Mouse (Mus musculus) ES-Bruce4 (cell line): ENCODE results near the gene Ganab. TPM values are rescaled to one million over a fixed set of nuclear protein-coding genes. Genes with fewer than 3 reads are reported as not detected.

Experiments
- H3K27ac ChIP-seq: 2 replicates; pipeline ENCODE4 v1.5.1; 2012; ENCODE audit warnings: low read length, inconsistent platforms; ENCODE audit not compliant: insufficient read depth
- H3K27me3 ChIP-seq: 2 replicates; pipeline ENCODE4 v1.6.1; 2012; ENCODE audit warnings: mild to moderate bottlenecking, low read length, inconsistent platforms; ENCODE audit not compliant: control insufficient read depth, poor library complexity, insufficient read depth, severe bottlenecking
- H3K36me3 ChIP-seq: 2 replicates; pipeline ENCODE4 v1.6.1; 2012; ENCODE audit warnings: inconsistent platforms, mild to moderate bottlenecking, low read length, moderate library complexity; ENCODE audit not compliant: control insufficient read depth, poor library complexity, insufficient read depth, severe bottlenecking
- H3K4me1 ChIP-seq: one replicate; pipeline ENCODE4 v1.8.1; 2011; ENCODE audit warnings: low read length; ENCODE audit not compliant: control insufficient read depth, insufficient read depth
- H3K4me3 ChIP-seq: 2 replicates; pipeline ENCODE4 v1.5.1; 2011; ENCODE audit warnings: low read depth, mild to moderate bottlenecking, low read length
- H3K9ac ChIP-seq: 2 replicates; pipeline ENCODE4 v1.6.1; 2012; ENCODE audit warnings: low read depth, mild to moderate bottlenecking, inconsistent platforms; ENCODE audit not compliant: poor library complexity, severe bottlenecking
- H3K9me3 ChIP-seq: replicated peaks from 2 replicates; pipeline ENCODE4 v1.6.1; 2012; ENCODE audit warnings: mild to moderate bottlenecking, low read length, inconsistent platforms; ENCODE audit not compliant: control insufficient read depth, poor library complexity, insufficient read depth, severe bottlenecking
- CTCF ChIP-seq: IDR thresholded peaks from one replicate; pipeline ENCODE4 v1.8.1; 2011; ENCODE audit warnings: low read depth, low read length
- EP300 ChIP-seq: IDR thresholded peaks from 2 replicates; pipeline ENCODE4 v1.6.1; 2011; ENCODE audit warnings: low read depth, low read length; ENCODE audit not compliant: insufficient read depth
- POLR2A ChIP-seq: IDR thresholded peaks from one replicate; pipeline ENCODE4 v1.8.1; 2011; ENCODE audit warnings: low read length; ENCODE audit not compliant: insufficient read depth
- polyA plus RNA-seq: library from polyadenylated mRNA; stranded (reverse); fragments of >200 nt; gene quantifications from 2 replicates; pipeline ENCODE4 v1.2.4, GENCODE M21; 2011; ENCODE audit warnings: low read depth; ENCODE audit not compliant: missing spikeins, insufficient read depth, insufficient read length

The Ganab gene
- polyA plus RNA-seq, 1 experiment = 184 TPM

DNA sequence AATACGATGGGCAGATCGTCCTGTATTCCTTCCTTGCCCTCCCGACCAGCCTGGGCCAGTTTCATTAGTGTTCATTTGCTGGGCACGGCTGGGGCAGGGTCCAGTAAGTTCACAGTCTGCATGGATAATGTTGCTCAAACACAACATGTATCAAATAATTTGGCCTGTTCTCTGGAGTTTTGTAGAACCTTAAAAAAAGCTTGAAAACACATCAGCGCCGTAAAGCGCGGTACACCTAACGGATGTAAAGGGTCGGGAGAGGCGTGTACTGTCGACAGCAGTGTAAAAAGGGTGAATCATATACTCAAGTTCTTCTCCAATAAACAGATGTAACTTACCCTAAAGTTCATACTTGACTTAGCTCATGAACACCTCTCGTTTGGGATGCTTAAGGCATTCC, 705 bp downstream of the Ganab start:
- TF ChIP-seq CTCF (no peak), POLR2A (no peak), EP300 (no peak)
- Histone ChIP-seq H3K4me1 (no peaks in the 10 kb centered on the region), H3K36me3 (peaks cover 32% of the 10 kb centered on the region), H3K9me3 (no peaks in the 10 kb centered on the region), H3K9ac (peak overlapping the region; percentile 94), H3K27ac (peak overlapping the region; percentile 54), H3K27me3 (no peaks in the 10 kb centered on the region), H3K4me3 (peak overlapping the region; percentile 93)

- Histone ChIP-seq H3K27ac (no peak overlapping the region), H3K9ac (peak overlapping the region; percentile 94), H3K4me3 (no peak overlapping the region), H3K27me3 (no peaks in the 10 kb centered on the region), H3K4me1 (no peaks in the 10 kb centered on the region), H3K36me3 (peaks cover 36% of the 10 kb centered on the region), H3K9me3 (no peaks in the 10 kb centered on the region)
- TF ChIP-seq EP300 (no peak), CTCF (no peak), POLR2A (no peak)
These were observed 1.2 kb downstream of the Ganab start for GRCm38 (mm10) chr19:8899079-8899478.

- H3K27ac ChIP-seq = no peak overlapping the region
- H3K27me3 ChIP-seq = no peaks in the 10 kb centered on the region
- peaks cover 56% of the 10 kb centered on the region for H3K36me3 ChIP-seq
- TF ChIP-seq EP300 (no peak), POLR2A (no peak), CTCF (no peak)
- H3K4me3 ChIP-seq = no peak overlapping the region
- no peaks in the 10 kb centered on the region for H3K4me1 ChIP-seq
- H3K9ac ChIP-seq = no peak overlapping the region
- no peaks in the 10 kb centered on the region for H3K9me3 ChIP-seq
These were observed 5.5 kb downstream of the Ganab start for GRCm38 (mm10) chr19:8903412-8903811.

GRCm38 (mm10) chr19:8908531-8908930, 10.7 kb downstream of the Ganab start:
- peaks cover 86% of the 10 kb centered on the region for H3K36me3 ChIP-seq
- no peak for TF ChIP-seq POLR2A
- no peak for TF ChIP-seq EP300
- no peak for TF ChIP-seq CTCF
- no peaks in the 10 kb centered on the region for H3K9me3 ChIP-seq
- H3K9ac ChIP-seq = no peak overlapping the region
- H3K4me3 ChIP-seq = no peak overlapping the region
- H3K4me1 ChIP-seq = no peaks in the 10 kb centered on the region
- H3K27ac ChIP-seq = no peak overlapping the region
- H3K27me3 ChIP-seq = no peaks in the 10 kb centered on the region

DNA sequence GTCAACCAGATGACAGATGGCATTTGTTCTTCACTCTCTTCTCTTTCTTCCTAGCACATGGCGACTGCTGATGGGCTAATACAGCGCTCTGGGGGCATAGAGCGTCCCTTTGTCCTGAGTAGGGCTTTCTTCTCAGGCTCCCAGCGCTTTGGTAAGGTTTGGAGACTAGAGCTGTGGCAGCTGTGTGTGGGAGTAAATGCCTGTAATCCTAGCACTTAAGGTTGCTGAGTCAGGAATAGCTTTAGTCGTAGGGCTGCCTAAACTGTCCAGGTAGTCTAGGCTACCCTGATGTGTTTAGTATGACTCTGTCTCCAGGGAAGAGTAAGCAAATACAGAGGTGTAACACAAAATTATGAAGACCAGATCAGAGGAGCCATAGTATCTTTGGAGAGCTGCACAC, 13.9 kb downstream of the Ganab start:
- TF ChIP-seq CTCF (no peak), EP300 (no peak), POLR2A (no peak)
- Histone ChIP-seq H3K9me3 (no peaks in the 10 kb centered on the region), H3K9ac (no peak overlapping the region), H3K36me3 (peaks cover 87% of the 10 kb centered on the region), H3K4me3 (no peak overlapping the region), H3K27ac (no peak overlapping the region), H3K4me1 (no peaks in the 10 kb centered on the region), H3K27me3 (no peaks in the 10 kb centered on the region)

GRCm38 (mm10) chr19:8914212-8914611, 16.3 kb downstream of the Ganab start:
- TF ChIP-seq CTCF (no peak), EP300 (no peak)
- H3K4me1 ChIP-seq = no peaks in the 10 kb centered on the region

DNA sequence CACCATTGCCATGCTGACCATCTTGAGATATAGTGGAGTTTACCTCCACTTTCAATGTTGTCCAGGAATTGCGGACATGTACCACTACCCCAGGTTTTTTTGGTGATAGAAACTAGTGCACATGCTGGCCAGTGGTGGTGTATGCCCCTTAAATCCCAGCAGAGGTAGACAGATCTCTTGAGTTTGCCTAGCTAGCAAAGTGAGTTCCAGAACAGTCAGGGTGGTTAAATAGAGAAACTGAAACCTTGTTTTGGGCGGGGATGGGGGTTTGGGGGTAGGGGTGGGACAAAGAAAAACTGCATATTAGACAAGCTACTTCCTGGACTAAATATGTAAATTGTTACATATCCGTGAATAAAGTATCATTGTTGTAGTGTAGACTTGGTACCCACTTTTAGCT, 21.1 kb downstream of the Ganab start:
- Histone ChIP-seq H3K27ac (peak overlapping the region; percentile 77; the same call in 1 of the 2 replicates), H3K9ac (peak overlapping the region; percentile 65), H3K9me3 (no peaks in the 10 kb centered on the region), H3K27me3 (no peaks in the 10 kb centered on the region), H3K4me1 (peaks cover 2% of the 10 kb centered on the region), H3K36me3 (peaks cover 29% of the 10 kb centered on the region), H3K4me3 (no peak overlapping the region)
- no peak for TF ChIP-seq CTCF
- TF ChIP-seq EP300 = no peak
- no peak for TF ChIP-seq POLR2A

More at GRCm38 (mm10) chr19:8914212-8914611, 16.3 kb downstream of the Ganab start:
- Histone ChIP-seq H3K4me3 (no peak overlapping the region), H3K27me3 (no peaks in the 10 kb centered on the region), H3K9ac (no peak overlapping the region), H3K9me3 (no peaks in the 10 kb centered on the region), H3K36me3 (peaks cover 69% of the 10 kb centered on the region), H3K27ac (no peak overlapping the region)
